Mouse (Mus musculus) heart, embryonic 14.5 days (tissue): Measurements from ENCODE around the gene Rap1b. TPM values are rescaled to one million over a fixed set of nuclear protein-coding genes. Genes with fewer than 3 reads are reported as not detected.

Experiments used
- ATAC-seq: fragments of 200-750 bp; cut with Nextera tagmentation; 2 replicates; pipeline ENCODE4 v1.8.0; 2017; ENCODE audit warnings: low read depth, moderate TSS enrichment; ENCODE audit not compliant: insufficient number of reproducible peaks, insufficient read depth, low FRiP score
- H3K27ac ChIP-seq, 2 experiments: fragments of 200-500 bp in 1 of 2; fragments of 300-500 bp in 1 of 2; sonication (generic) in 1 of 2; replicated peaks in 1 of 2; 2 replicates each; pipeline ENCODE4 v1.5.1; 2012 to 2014; ENCODE audit warnings: low read depth in 2 of 2, low read length in 2 of 2, control low read depth in 1 of 2, mild to moderate bottlenecking in 1 of 2, mixed read lengths in 1 of 2; ENCODE audit not compliant: control insufficient read depth in 1 of 2, insufficient read depth in 1 of 2
- H3K27me3 ChIP-seq: fragments of 300-500 bp; sonication (generic); 2 replicates; pipeline ENCODE4 v1.6.1; 2014; ENCODE audit warnings: mild to moderate bottlenecking, low read length, control low read depth; ENCODE audit not compliant: control insufficient read depth, insufficient read depth
- H3K36me3 ChIP-seq: fragments of 300-500 bp; sonication (generic); 2 replicates; pipeline ENCODE4 v1.6.1; 2014; ENCODE audit warnings: mild to moderate bottlenecking, control low read depth, low read length, mixed read lengths; ENCODE audit not compliant: control insufficient read depth, insufficient read depth
- H3K4me1 ChIP-seq, 2 experiments: fragments of 200-500 bp in 1 of 2; fragments of 300-500 bp in 1 of 2; sonication (generic) in 1 of 2; 2 replicates each; pipeline ENCODE4 v1.6.1; 2012 to 2014; ENCODE audit warnings: low read length in 2 of 2, control low read depth in 1 of 2, mixed read lengths in 1 of 2; ENCODE audit not compliant: control insufficient read depth in 2 of 2, insufficient read depth in 2 of 2
- H3K4me2 ChIP-seq: fragments of 300-500 bp; sonication (generic); 2 replicates; pipeline ENCODE4 v1.6.1; 2014; ENCODE audit warnings: mild to moderate bottlenecking, low read length
- H3K4me3 ChIP-seq, 2 experiments: fragments of 200-500 bp in 1 of 2; fragments of 300-500 bp in 1 of 2; sonication (generic) in 1 of 2; 2 replicates each; pipeline ENCODE4 v1.5.1; 2012 to 2014; ENCODE audit warnings: low read length in 2 of 2, mild to moderate bottlenecking in 2 of 2, control low read depth in 1 of 2, low read depth in 1 of 2, moderate library complexity in 1 of 2; ENCODE audit not compliant: control insufficient read depth in 1 of 2, insufficient read depth in 1 of 2
- H3K9ac ChIP-seq: fragments of 300-500 bp; sonication (generic); 2 replicates; pipeline ENCODE4 v1.6.1; 2014; ENCODE audit warnings: mild to moderate bottlenecking, low read length
- H3K9me3 ChIP-seq: fragments of 300-500 bp; sonication (generic); 2 replicates; pipeline ENCODE4 v1.6.1; 2016; ENCODE audit warnings: low read length, control low read depth; ENCODE audit not compliant: control insufficient read depth
- WGBS: fragments of 180-500 bp; shearing (Covaris S2); extraction: QIAGEN DNeasy Blood & Tissue Kit; methylation state at CpG from one replicate; pipeline ENCODE4 v1.1.7; 2014; 5-methylcytosine and 5-hydroxymethylcytosine counted together
- polyA plus RNA-seq: library from polyadenylated mRNA; unstranded; fragments of >200 nt; fragmentation: Nextera tagmentation; extraction: Ambion mirVana; gene quantifications from 2 replicates; pipeline ENCODE4 v1.2.1, GENCODE M21; 2014

Gene Rap1b
- polyA plus RNA-seq, 1 experiment from 2014 or later: 143 TPM

GRCm38 (mm10) chr10:117801886-117802285, 43.9 kb downstream of the Rap1b start:
- Histone ChIP-seq H3K27ac (no peak overlapping the region), H3K36me3 (no peaks in the 10 kb centered on the region), H3K4me2 (no peak overlapping the region), H3K4me3 (no peak overlapping the region), H3K27me3 (no peaks in the 10 kb centered on the region), H3K9ac (no peak overlapping the region), H3K4me1 (no peaks in the 10 kb centered on the region), H3K9me3 (no peaks in the 10 kb centered on the region)
- no peak for ATAC-seq
- 90% methylated on average over 9 of the region's 9 CpGs for WGBS

- Histone ChIP-seq H3K36me3 (no peaks in the 10 kb centered on the region), H3K27me3 (no peaks in the 10 kb centered on the region), H3K27ac (no peak overlapping the region), H3K4me1 (no peaks in the 10 kb centered on the region), H3K4me2 (no peak overlapping the region), H3K9me3 (0 out of 2 replicates have a peak, but pooled peaks cover 4% of the 10 kb centered on the region), H3K4me3 (no peak overlapping the region), H3K9ac (no peak overlapping the region)
- 84% methylated on average over 11 of the region's 11 CpGs for WGBS
- ATAC-seq: no peak
Measured at GRCm38 (mm10) chr10:117799806-117800205, 46.0 kb downstream of the Rap1b start.

GRCm38 (mm10) chr10:117798436-117799035, 47.3 kb downstream of the Rap1b start:
- Histone ChIP-seq H3K4me3 (no peak overlapping the region), H3K9ac (no peak overlapping the region), H3K36me3 (no peaks in the 10 kb centered on the region), H3K27me3 (no peaks in the 10 kb centered on the region), H3K4me2 (no peak overlapping the region), H3K27ac (no peak overlapping the region), H3K4me1 (no peaks in the 10 kb centered on the region), H3K9me3 (0 out of 2 replicates have a peak, but pooled peaks cover 4% of the 10 kb centered on the region)
- ATAC-seq: no peak
- 75% methylated on average over 6 of the region's 6 CpGs for WGBS

GRCm38 (mm10) chr10:117797684-117798083, 48.2 kb downstream of the Rap1b start:
- 64% methylated on average over 7 of the region's 7 CpGs for WGBS
- no peak overlapping the region for H3K4me3 ChIP-seq
- no peak overlapping the region for H3K4me2 ChIP-seq
- H3K9me3 ChIP-seq: 0 out of 2 replicates have a peak, but pooled peaks cover 4% of the 10 kb centered on the region
- H3K9ac ChIP-seq: no peak overlapping the region
- no peak for ATAC-seq
- no peak overlapping the region for H3K27ac ChIP-seq
- no peaks in the 10 kb centered on the region for H3K27me3 ChIP-seq
- H3K36me3 ChIP-seq: no peaks in the 10 kb centered on the region
- H3K4me1 ChIP-seq: peaks cover 0 to 3% of the 10 kb centered on the region in 2 experiments; a peak in 3 of 4 replicates

GRCm38 (mm10) chr10:117797106-117797505, 48.7 kb downstream of the Rap1b start:
- 90% methylated on average over 12 of the region's 12 CpGs for WGBS
- Histone ChIP-seq H3K9me3 (0 out of 2 replicates have a peak, but pooled peaks cover 4% of the 10 kb centered on the region), H3K4me3 (no peak overlapping the region), H3K9ac (no peak overlapping the region), H3K27me3 (no peaks in the 10 kb centered on the region), H3K4me1 (peaks cover 0 to 3% of the 10 kb centered on the region in 2 experiments; a peak in 3 of 4 replicates), H3K36me3 (no peaks in the 10 kb centered on the region), H3K4me2 (no peak overlapping the region), H3K27ac (no peak overlapping the region)
- no peak for ATAC-seq

- no peak overlapping the region for H3K4me2 ChIP-seq
- H3K9ac ChIP-seq: no peak overlapping the region
- no peaks in the 10 kb centered on the region for H3K27me3 ChIP-seq
- no peak overlapping the region for H3K4me3 ChIP-seq
- H3K4me1 ChIP-seq: peaks cover 3 to 8% of the 10 kb centered on the region in 2 experiments
- H3K36me3 ChIP-seq: no peaks in the 10 kb centered on the region
- no peak overlapping the region for H3K27ac ChIP-seq
- 0 out of 2 replicates have a peak, but pooled peaks cover 4% of the 10 kb centered on the region for H3K9me3 ChIP-seq
- WGBS: 92% methylated on average over 7 of the region's 7 CpGs
- ATAC-seq: no peak
Measured at GRCm38 (mm10) chr10:117796181-117796580, 49.7 kb downstream of the Rap1b start.

GRCm38 (mm10) chr10:117795206-117795605, 50.6 kb downstream of the Rap1b start:
- Histone ChIP-seq H3K4me1 (peaks cover 3 to 14% of the 10 kb centered on the region in 2 experiments), H3K4me2 (no peak overlapping the region), H3K9me3 (0 out of 2 replicates have a peak, but pooled peaks cover 4% of the 10 kb centered on the region), H3K27me3 (no peaks in the 10 kb centered on the region), H3K4me3 (no peak overlapping the region), H3K9ac (no peak overlapping the region), H3K27ac (no peak overlapping the region), H3K36me3 (no peaks in the 10 kb centered on the region)
- 78% methylated on average over 4 of the region's 4 CpGs for WGBS
- ATAC-seq: no peak
